Mouse (Mus musculus) mammary gland, adult 2 months (tissue): ENCODE data around the gene 1700029J07Rik. TPM values are rescaled to one million over a fixed set of nuclear protein-coding genes. Genes with fewer than 3 reads are reported as not detected.

Experiments used
- polyA plus RNA-seq: library from polyadenylated mRNA; depleted of rRNA; stranded (reverse); fragments of >200 nt; gene quantifications from 2 replicates; pipeline ENCODE4 v1.2.3, GENCODE M21; 2012; ENCODE audit warnings: low replicate concordance; rRNA removed

Gene 1700029J07Rik
- polyA plus RNA-seq = 0.26 and 0.66 TPM in 2 replicates

GRCm38 (mm10) chr8:45975126-45975836, at the start of gene 1700029J07Rik, which contains the start of gene Ufsp2:
Gene 1700029J07Rik, minus strand, starts transcription at chr8:45975252.
Gene Ufsp2, plus strand, starts transcription at chr8:45975528.

GRCm38 (mm10) chr8:46005596-46005995, 30.5 kb upstream of the 1700029J07Rik start, which contains the start of gene Ankrd37:
Gene Ankrd37, minus strand, starts transcription at chr8:46005707.

GRCm38 (mm10) chr8:45999138-45999783, 24.2 kb upstream of the 1700029J07Rik start, which contains the start of gene Lrp2bp:
Gene Lrp2bp, plus strand, starts transcription at chr8:45999303.

GRCm38 (mm10) chr8:45934582-45935014, 40.5 kb downstream of the 1700029J07Rik start, which contains the start of gene Ccdc110:
Gene Ccdc110, plus strand, starts transcription at chr8:45934619.

Other genes with a start within 250 kb of the 1700029J07Rik start
- gene Pdlim3, start 89.8 kb downstream of the 1700029J07Rik start, polyA plus RNA-seq = 21.4 and 155 TPM in 2 replicates
- not detected in 2 replicates for gene Ccdc110, start 40.6 kb downstream of the 1700029J07Rik start, polyA plus RNA-seq
- 6.6 and 21.7 TPM in 2 replicates for gene Ufsp2, start 276 bp upstream of the 1700029J07Rik start, polyA plus RNA-seq
- gene Lrp2bp, start 24.1 kb upstream of the 1700029J07Rik start, polyA plus RNA-seq = 0.04 and 1.5 TPM in 2 replicates
- 1.8 and 2.9 TPM in 2 replicates for gene Ankrd37, start 30.5 kb upstream of the 1700029J07Rik start, polyA plus RNA-seq
- gene Cfap97, start 176.5 kb upstream of the 1700029J07Rik start, polyA plus RNA-seq = 3.2 and 7.5 TPM in 2 replicates
- 3.1 and 3.3 TPM in 2 replicates for gene Snx25, start 176.9 kb upstream of the 1700029J07Rik start, polyA plus RNA-seq
- 292 and 804 TPM in 2 replicates for gene Slc25a4, start 236.0 kb upstream of the 1700029J07Rik start, polyA plus RNA-seq